Mouse (Mus musculus) hindbrain, embryonic 10.5 days (tissue): Measurements from ENCODE around the gene Pld6. TPM values are rescaled to one million over a fixed set of nuclear protein-coding genes. Genes with fewer than 3 reads are reported as not detected.
A peak's percentile ranks its signal among the peaks of the same experiment; 100 is the strongest.

Experiments used
- DNase-seq: peaks from one replicate; pipeline ENCODE4 v3.0.0-alpha.2; 2017; ENCODE audit warnings: low spot score
- H3K27ac ChIP-seq: fragments of 300-500 bp; sonication (generic); 2 replicates; pipeline ENCODE4 v1.5.1; 2016; ENCODE audit warnings: mild to moderate bottlenecking, moderate library complexity
- H3K27me3 ChIP-seq: fragments of 300-500 bp; sonication (generic); 2 replicates; pipeline ENCODE4 v1.6.1; 2016; ENCODE audit warnings: mild to moderate bottlenecking; ENCODE audit not compliant: poor library complexity, insufficient read depth, severe bottlenecking
- H3K36me3 ChIP-seq: fragments of 300-500 bp; sonication (generic); 2 replicates; pipeline ENCODE4 v1.6.1; 2016; ENCODE audit warnings: mild to moderate bottlenecking, moderate library complexity
- H3K4me1 ChIP-seq: fragments of 300-500 bp; sonication (generic); replicated peaks from 2 replicates; pipeline ENCODE4 v1.6.1; 2016; ENCODE audit warnings: mild to moderate bottlenecking
- H3K4me3 ChIP-seq: fragments of 300-500 bp; sonication (generic); 2 replicates; pipeline ENCODE4 v1.5.1; 2016; ENCODE audit warnings: mild to moderate bottlenecking, moderate library complexity
- H3K9me3 ChIP-seq: fragments of 300-500 bp; sonication (generic); 2 replicates; pipeline ENCODE4 v1.6.1; 2016; ENCODE audit warnings: mild to moderate bottlenecking, moderate library complexity
- WGBS: fragments of 180-500 bp; shearing (Covaris S2); methylation state at CpG from one replicate; pipeline ENCODE4 v1.1.7; 2016; 5-methylcytosine and 5-hydroxymethylcytosine counted together
- polyA plus RNA-seq: library from polyadenylated mRNA; unstranded; fragments of >200 nt; fragmentation: Nextera tagmentation; extraction: Ambion mirVana; gene quantifications from 2 replicates; pipeline ENCODE4 v1.2.1, GENCODE M21; 2016

The Pld6 gene
- polyA plus RNA-seq, 1 experiment from 2014 or later = 1.9 TPM

DNA sequence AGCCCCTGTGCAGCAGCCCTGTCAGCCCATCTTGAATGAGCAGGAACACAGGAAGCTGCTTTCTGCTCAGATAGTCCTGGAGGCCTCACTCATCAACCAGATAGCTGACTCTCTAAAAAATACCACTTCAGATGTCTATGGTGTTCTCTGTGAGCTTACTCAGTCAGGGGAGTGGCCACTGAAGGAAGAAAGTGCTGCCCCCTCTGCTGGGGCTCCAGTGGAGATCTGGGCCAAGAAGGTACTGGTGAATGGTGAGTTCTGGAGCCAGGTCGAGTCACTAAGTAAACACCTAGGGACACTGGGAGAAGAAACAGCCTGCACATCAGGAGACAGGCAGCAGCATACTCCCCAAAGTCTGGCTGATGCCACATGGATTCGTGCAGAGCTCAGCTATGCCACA lies 27.8 kb downstream of the Pld6 start:
- peaks cover 98% of the 10 kb centered on the region for H3K36me3 ChIP-seq
- no peak overlapping the region for H3K27ac ChIP-seq
- DNase-seq = no peak
- WGBS = 91% methylated on average over 2 of the region's 2 CpGs
- H3K9me3 ChIP-seq = no peaks in the 10 kb centered on the region
- H3K4me3 ChIP-seq = no peak overlapping the region
- H3K4me1 ChIP-seq = no peaks in the 10 kb centered on the region
- no peaks in the 10 kb centered on the region for H3K27me3 ChIP-seq

DNA sequence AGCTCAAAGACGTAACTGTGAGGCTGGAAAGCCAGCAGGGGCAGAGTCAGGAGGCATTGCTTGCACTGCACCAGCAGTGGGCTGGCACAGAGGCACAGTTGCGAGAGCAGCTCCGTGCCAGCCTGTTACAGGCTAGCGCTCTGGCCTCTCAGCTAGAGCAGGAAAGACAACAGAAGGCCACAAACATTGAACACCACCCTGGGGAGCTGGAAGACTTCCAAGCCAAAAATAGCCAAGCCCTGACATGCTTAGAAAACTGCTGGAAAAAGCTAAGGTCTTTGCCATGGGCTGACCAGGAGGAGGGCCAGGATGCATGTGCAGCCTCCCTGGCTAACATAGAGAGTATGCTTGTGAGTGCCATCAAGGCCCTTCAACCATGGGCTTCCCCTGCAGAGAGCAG lies 28.3 kb downstream of the Pld6 start:
- no peaks in the 10 kb centered on the region for H3K4me1 ChIP-seq
- no peak overlapping the region for H3K4me3 ChIP-seq
- H3K36me3 ChIP-seq = peaks cover 98% of the 10 kb centered on the region
- 92% methylated on average over 4 of the region's 4 CpGs for WGBS
- H3K27me3 ChIP-seq = no peaks in the 10 kb centered on the region
- no peak overlapping the region for H3K27ac ChIP-seq
- no peak for DNase-seq
- H3K9me3 ChIP-seq = no peaks in the 10 kb centered on the region

GRCm38 (mm10) chr11:59758191-59758985 lies 29.1 kb downstream of the Pld6 start:
- H3K4me1 ChIP-seq = no peaks in the 10 kb centered on the region
- H3K27me3 ChIP-seq = no peaks in the 10 kb centered on the region
- 93% methylated on average over 9 of the region's 9 CpGs for WGBS
- H3K27ac ChIP-seq = no peak overlapping the region
- DNase-seq = no peak
- H3K4me3 ChIP-seq = no peak overlapping the region
- no peaks in the 10 kb centered on the region for H3K9me3 ChIP-seq
- H3K36me3 ChIP-seq = peaks cover 98% of the 10 kb centered on the region

- 65% methylated on average over 4 of the region's 4 CpGs for WGBS
- H3K4me3 ChIP-seq = no peak overlapping the region
- DNase-seq = no peak
- H3K27ac ChIP-seq = no peak overlapping the region
- H3K9me3 ChIP-seq = no peaks in the 10 kb centered on the region
- peaks cover 100% of the 10 kb centered on the region for H3K36me3 ChIP-seq
- H3K27me3 ChIP-seq = no peaks in the 10 kb centered on the region
- no peaks in the 10 kb centered on the region for H3K4me1 ChIP-seq
Measured at GRCm38 (mm10) chr11:59756351-59756750, 31.1 kb downstream of the Pld6 start.

DNA sequence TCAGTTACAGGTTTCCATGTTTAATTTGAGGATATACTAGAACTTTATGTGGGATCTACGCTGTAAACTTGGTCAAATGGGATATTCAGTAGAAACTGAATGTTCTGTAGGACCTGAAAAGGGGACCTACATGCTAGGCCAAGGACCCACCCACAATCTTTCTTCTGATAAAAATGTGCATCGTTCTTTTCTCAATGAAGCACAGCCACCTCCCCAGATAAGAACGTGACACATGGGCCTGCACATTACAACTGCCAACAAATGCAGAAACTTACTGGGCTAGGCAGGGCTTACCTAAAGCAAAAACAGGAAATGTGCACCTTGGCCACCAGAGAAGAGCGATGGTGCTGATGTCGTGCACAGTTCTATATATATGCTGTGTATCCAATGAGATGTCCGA lies 32.9 kb downstream of the Pld6 start:
- Histone ChIP-seq H3K27me3 (no peaks in the 10 kb centered on the region), H3K9me3 (no peaks in the 10 kb centered on the region), H3K27ac (no peak overlapping the region), H3K4me3 (no peak overlapping the region), H3K4me1 (no peaks in the 10 kb centered on the region), H3K36me3 (peaks cover 100% of the 10 kb centered on the region)
- WGBS = 97% methylated on average over 6 of the region's 6 CpGs
- no peak for DNase-seq

DNA sequence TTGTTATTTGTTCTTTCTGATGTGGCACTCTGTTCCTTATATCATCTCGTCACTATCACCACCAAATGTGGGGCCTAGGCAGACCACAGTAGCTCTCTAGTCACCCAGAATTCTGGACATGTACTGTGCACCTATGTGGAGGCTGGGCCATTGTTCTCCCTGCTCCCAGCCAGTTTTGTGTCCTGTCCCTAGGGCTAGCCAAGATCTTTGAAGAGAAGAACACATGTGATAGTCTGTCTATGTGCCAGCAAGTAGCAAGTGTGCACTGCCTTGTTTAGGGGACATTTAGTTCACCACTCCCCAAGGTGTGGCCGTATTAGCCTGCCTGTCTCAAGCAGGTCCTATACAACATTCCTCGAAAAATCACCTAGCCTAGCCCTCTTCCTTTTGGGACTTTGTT lies 38.4 kb downstream of the Pld6 start:
- Histone ChIP-seq H3K4me3 (no peak overlapping the region), H3K4me1 (no peaks in the 10 kb centered on the region), H3K36me3 (peaks cover 79% of the 10 kb centered on the region), H3K27me3 (no peaks in the 10 kb centered on the region), H3K9me3 (no peaks in the 10 kb centered on the region), H3K27ac (no peak overlapping the region)
- DNase-seq = no peak
- WGBS = 92% methylated on average over 3 of the region's 3 CpGs

- no peaks in the 10 kb centered on the region for H3K27me3 ChIP-seq
- no peak overlapping the region for H3K27ac ChIP-seq
- no peaks in the 10 kb centered on the region for H3K9me3 ChIP-seq
- no peaks in the 10 kb centered on the region for H3K4me1 ChIP-seq
- peaks cover 79% of the 10 kb centered on the region for H3K36me3 ChIP-seq
- H3K4me3 ChIP-seq = no peak overlapping the region
- peak; percentile 11 for DNase-seq
- 80% methylated on average over 2 of the region's 2 CpGs for WGBS
Measured at GRCm38 (mm10) chr11:59746614-59747013, 40.8 kb downstream of the Pld6 start.

GRCm38 (mm10) chr11:59745851-59746250 lies 41.6 kb downstream of the Pld6 start:
- H3K27me3 ChIP-seq = no peaks in the 10 kb centered on the region
- peaks cover 79% of the 10 kb centered on the region for H3K36me3 ChIP-seq
- H3K4me3 ChIP-seq = no peak overlapping the region
- no peak for DNase-seq
- H3K9me3 ChIP-seq = no peaks in the 10 kb centered on the region
- no peaks in the 10 kb centered on the region for H3K4me1 ChIP-seq
- 96% methylated on average over 5 of the region's 5 CpGs for WGBS
- H3K27ac ChIP-seq = no peak overlapping the region

GRCm38 (mm10) chr11:59744374-59744773 lies 43.1 kb downstream of the Pld6 start:
- 96% methylated on average over 4 of the region's 4 CpGs for WGBS
- no peak overlapping the region for H3K27ac ChIP-seq

GRCm38 (mm10) chr11:59743712-59744111 lies 43.7 kb downstream of the Pld6 start:
- Histone ChIP-seq H3K27ac (no peak overlapping the region), H3K36me3 (peaks cover 79% of the 10 kb centered on the region), H3K4me3 (no peak overlapping the region), H3K9me3 (no peaks in the 10 kb centered on the region), H3K4me1 (no peaks in the 10 kb centered on the region), H3K27me3 (no peaks in the 10 kb centered on the region)
- no peak for DNase-seq
- WGBS = 92% methylated on average over 1 of the region's 1 CpGs

More at GRCm38 (mm10) chr11:59744374-59744773, 43.1 kb downstream of the Pld6 start:
- Histone ChIP-seq H3K4me3 (no peak overlapping the region), H3K9me3 (no peaks in the 10 kb centered on the region), H3K36me3 (peaks cover 79% of the 10 kb centered on the region), H3K27me3 (no peaks in the 10 kb centered on the region), H3K4me1 (no peaks in the 10 kb centered on the region)
- DNase-seq = no peak

- no peak for DNase-seq
- no peak overlapping the region for H3K4me3 ChIP-seq
- no peaks in the 10 kb centered on the region for H3K9me3 ChIP-seq
- H3K27me3 ChIP-seq = no peaks in the 10 kb centered on the region
- H3K4me1 ChIP-seq = no peaks in the 10 kb centered on the region
- no peak overlapping the region for H3K27ac ChIP-seq
- WGBS = 94% methylated on average over 2 of the region's 2 CpGs
- H3K36me3 ChIP-seq = peaks cover 80% of the 10 kb centered on the region
Measured at GRCm38 (mm10) chr11:59743307-59743706, 44.1 kb downstream of the Pld6 start.

DNA sequence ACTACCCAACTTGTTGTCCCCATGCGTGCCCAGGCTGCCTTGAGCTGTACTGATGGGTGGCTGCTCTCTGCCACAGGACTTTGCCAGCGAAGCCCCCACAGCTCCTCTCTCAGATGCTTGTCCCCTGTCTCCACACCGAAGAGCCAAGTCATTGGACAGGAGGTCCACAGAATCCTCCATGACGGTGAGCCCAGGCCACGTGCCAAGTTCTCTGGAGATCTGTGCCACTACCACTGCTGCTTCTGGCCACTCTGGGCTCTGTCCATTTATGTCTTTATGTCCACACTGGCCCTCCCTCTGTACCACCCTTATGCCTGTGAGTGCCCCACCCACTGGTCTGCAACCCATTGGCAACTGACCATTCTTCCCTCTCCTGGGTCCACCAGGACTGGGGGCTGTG lies 45.5 kb downstream of the Pld6 start:
- peaks cover 89% of the 10 kb centered on the region for H3K36me3 ChIP-seq

DNA sequence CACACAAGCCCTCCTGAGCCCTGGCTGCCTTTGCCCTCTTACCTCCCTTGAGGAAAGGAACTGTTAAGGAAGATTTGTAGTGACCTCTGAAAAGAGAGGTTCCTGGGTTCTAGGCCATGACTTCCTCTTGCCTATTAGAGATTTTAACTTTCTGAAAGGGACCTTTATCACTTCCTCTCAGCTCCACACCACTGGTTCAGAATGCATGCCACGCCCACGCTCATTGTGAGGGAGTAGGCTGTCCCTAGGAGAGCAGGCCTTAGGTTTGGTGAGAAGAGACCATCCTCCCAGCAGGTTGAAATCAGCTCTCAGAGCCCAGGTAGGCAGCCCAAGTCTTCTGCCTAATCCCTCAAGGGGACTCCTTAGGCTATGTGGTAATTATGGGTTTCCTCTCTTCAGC lies 47.4 kb downstream of the Pld6 start:
- Histone ChIP-seq H3K4me3 (no peak overlapping the region), H3K27ac (no peak overlapping the region), H3K9me3 (no peaks in the 10 kb centered on the region), H3K27me3 (no peaks in the 10 kb centered on the region), H3K36me3 (peaks cover 99% of the 10 kb centered on the region), H3K4me1 (no peaks in the 10 kb centered on the region)
- no peak for DNase-seq
- WGBS = 92% methylated on average over 2 of the region's 2 CpGs

More for the DNA sequence above, 45.5 kb downstream of the Pld6 start:
- H3K27ac ChIP-seq = no peak overlapping the region
- no peaks in the 10 kb centered on the region for H3K9me3 ChIP-seq
- H3K4me3 ChIP-seq = no peak overlapping the region
- H3K27me3 ChIP-seq = no peaks in the 10 kb centered on the region
- whole genome bisulfite sequencing = 94% methylated on average over 5 of the region's 5 CpGs
- DNase-seq = no peak
- H3K4me1 ChIP-seq = no peaks in the 10 kb centered on the region

DNA sequence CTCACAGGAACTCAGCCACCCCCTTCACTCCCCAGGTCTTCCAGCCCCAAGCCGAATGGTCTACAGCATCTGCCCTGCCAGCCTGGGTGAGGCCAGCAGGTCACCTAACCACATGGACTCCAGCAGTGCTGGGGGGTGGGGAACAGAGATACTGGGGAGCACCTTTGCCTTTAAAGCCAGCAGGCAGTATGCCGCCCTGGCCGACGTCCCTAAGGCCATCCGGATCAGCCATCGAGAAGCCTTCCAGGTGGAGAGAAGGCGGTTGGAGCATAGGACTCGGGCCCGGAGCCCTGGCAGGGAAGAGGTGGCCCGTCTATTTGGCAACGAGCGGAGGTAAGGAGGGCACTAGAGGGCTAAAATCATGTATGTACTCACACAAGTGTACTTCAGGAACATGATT lies 50.2 kb downstream of the Pld6 start:
- Histone ChIP-seq H3K9me3 (no peaks in the 10 kb centered on the region), H3K36me3 (peaks cover 93% of the 10 kb centered on the region), H3K27me3 (no peaks in the 10 kb centered on the region), H3K27ac (no peak overlapping the region), H3K4me1 (peaks cover 7% of the 10 kb centered on the region), H3K4me3 (no peak overlapping the region)
- WGBS = 95% methylated on average over 12 of the region's 12 CpGs
- DNase-seq = no peak
